Mouse (Mus musculus) lung, postnatal 4 days (tissue): ENCODE measurements at regions not wholly inside any gene's neighbourhood (a gene's known extent, or its start where the extent isn't known, plus 50 kb on each side); places are given as distances from the start of the nearest gene placed in this dataset.

ENCODE experiments used
- DNase-seq, 2 experiments: peaks; one replicate each; pipeline ENCODE4 v3.0.0; 2021

- DNase-seq = no peak
Measured at GRCm38 (mm10) chr14:80083724-80084123, 99.8 kb downstream of the Olfm4 start.

DNA sequence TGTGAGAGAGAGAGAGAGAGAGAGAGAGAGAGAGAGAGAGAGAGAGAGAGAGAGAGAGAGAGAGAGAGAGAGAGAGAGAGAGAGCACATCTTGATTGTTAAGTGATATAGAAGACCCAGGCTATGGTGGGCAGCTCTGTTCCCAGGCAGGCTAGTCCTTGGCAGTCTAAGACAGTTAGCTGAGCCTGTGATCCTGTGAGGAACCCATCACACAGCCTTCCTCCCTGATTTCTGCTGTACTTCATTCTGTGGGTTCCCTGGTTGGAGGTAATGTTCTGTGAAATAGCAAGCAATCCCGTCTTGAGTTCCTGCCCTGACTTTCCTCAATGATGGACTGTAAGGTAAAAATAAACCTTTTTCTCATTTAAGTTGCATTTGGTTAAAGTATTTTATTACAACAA lies 113.4 kb downstream of the Olfm4 start:
- no peak for DNase-seq

DNA sequence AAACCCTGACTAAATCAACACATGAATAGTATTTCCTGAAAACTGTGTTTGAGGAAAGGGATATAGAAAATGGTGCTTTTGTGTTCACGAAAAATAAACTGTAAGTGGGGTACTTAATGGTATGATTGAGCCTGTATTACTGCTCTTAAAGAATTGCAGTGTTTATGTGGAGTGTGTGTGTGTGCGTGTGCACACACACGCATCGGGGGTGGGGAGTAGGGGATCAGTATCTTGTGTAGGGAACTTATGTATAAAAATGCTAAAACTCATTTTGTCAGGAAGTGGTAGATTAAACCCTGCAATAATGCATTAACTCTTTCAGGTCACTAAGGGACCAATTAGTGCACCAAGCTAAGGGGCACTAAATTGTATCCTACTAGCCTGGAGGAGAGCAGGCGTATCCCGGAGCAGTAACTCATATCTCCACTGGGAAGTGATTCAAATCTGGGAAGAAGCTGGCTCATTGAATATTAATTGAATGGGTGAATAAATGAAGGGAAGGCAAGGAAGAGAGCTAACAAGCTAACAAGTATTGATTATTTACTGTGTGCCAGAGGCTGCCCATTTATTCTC lies 129.3 kb downstream of the Olfm4 start:
- no peak for DNase-seq

DNA sequence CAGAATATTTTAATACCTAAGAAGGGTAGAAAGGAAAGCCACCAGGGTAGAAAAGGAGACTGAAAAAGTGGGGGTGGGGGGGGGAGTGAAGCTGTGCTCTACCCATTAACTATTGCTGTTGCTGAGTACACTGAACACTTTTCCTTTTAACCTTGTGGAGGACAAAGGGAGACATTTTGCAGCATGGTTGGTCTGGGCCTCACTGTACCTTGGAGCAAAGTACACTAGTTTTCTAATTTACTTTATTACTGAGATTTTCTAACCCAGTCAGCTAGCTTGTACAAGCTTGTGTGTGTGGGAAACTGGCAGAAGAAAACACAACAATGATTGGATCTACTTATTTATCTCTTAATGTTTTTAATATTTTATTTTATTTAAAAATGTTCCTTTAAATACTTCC lies 130.4 kb downstream of the Olfm4 start:
- no peak for DNase-seq

DNA sequence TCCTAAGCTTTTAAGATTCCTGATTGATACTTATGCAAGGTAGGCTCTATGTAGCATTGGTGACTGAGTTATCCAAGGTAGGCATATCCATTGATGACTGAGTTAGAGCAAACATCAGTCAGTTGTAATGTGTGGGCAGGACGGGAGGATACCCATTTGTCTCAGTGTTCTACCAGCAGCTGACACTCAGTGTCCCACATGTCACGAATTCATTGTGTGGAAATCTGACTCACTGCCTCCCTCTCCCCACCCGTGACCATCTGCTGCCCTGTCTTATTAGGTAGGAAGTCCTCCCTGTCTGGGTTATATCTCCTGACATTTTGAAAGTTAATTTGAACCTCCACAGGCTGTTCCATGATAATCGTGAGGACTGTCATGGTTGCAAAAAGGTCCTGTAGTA lies 141.3 kb downstream of the Olfm4 start:
- no peak for DNase-seq

- no peak for DNase-seq
Measured at GRCm38 (mm10) chr14:80128181-80128580, 144.3 kb downstream of the Olfm4 start.

- no peak for DNase-seq
Measured at GRCm38 (mm10) chr14:80137541-80137940, 153.7 kb downstream of the Olfm4 start.

GRCm38 (mm10) chr14:80138991-80139791 lies 155.3 kb downstream of the Olfm4 start:
- no peak for DNase-seq

DNA sequence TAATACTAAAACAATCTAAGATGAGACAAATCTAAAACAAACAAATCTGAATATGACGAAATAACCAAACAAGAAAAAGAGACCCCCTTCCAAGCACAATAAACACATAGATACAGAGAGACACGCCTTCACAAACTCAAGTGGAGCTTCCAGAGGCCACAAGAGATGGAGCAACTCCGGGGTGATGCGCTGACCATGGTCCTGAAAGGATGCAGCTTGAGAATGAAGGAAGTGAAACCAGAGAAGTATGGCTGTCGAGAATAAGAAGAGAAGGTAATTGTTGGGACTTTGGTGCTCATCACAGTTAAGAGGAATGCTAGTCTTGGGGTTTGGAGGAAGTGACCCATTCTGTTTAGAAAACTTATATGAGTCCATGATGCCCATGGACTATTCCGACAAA lies 173.1 kb downstream of the Olfm4 start:
- DNase-seq = peak; percentile 10 to 22

DNA sequence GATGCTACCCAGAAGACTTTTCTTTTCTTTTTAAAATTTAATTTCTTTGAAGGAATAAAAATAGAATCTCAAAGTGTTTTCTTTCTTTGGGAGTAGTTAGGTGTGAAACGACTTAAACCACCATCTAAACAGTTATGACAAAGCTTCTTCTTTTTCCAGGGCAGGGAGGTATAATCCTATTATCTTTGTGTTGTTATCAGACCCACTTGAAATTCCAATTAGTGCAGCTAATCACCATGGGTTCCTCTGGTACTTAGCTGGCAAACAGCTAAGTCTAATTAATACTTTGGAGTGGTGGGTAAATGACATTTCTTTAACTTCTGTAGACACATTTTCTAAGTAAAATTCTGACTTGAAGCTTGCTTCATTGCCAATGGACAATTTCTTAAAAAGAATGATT lies 185.3 kb downstream of the Olfm4 start:
- no peak for DNase-seq

DNA sequence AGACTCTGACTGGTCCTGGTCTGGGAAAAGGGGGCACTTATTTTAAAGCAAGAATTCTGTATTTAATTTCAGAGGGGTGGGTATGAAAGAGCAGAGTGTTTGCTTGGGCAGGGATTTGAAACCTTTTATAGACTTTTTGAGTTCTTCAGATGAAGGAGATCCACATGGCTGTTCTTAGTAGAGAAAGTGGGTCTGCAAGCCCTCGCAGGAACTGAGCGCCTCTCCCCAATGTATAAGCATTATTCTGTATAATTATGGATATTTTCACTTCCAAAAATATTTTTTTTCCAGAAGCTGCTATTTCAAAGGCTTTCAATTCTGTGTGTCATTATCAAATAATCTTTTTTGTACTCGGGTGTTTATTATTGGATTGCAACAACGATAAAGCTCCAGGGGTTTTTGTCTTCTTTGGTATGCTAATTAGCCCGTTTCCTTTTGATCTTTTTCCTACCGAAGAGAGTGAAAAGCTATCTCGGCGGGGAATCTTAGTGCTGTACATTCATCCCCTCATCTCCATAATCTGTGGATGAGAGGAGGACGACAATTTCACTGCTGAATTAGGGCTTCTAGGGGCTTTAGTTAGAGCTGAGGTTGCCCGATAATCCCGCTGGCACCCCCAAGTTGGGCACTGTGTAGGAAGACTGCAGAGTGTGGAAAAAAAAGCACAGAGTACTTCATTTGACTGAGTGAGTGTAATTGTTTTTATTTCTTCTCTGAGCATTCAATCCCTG lies 186.7 kb downstream of the Olfm4 start:
- DNase-seq = no peak

DNA sequence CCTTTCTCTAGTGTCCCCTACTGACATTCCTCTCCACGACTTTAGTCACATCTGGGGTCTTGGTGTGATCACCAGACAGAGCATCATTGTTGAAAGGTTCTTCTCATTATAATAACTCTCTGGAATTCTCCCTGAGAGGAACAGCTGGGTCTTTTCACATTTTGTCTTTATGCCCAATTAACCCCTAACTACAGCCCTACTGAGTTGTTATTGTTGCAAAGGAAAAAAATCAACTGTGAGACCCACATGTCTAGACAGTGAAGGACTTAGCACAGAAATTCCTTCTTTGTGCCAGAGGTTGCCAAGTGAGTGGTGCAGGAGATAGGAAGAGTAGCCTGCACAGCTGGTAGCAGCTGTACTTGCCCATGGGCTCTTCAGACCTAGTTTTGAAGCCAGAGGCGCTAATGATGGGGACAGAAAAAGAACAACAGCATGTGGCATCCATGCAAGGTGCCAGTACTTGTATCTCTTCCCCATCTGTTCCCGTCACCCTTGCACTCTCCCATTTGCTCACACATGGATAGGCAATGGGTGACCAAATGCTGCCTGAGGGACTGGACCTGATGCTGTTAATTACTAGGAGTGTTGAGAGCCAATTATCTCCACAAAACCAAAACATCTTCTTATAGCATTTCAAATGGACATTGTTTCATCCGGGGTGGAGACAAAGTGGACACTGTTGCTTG lies 189.1 kb downstream of the Olfm4 start:
- DNase-seq = no peak

DNA sequence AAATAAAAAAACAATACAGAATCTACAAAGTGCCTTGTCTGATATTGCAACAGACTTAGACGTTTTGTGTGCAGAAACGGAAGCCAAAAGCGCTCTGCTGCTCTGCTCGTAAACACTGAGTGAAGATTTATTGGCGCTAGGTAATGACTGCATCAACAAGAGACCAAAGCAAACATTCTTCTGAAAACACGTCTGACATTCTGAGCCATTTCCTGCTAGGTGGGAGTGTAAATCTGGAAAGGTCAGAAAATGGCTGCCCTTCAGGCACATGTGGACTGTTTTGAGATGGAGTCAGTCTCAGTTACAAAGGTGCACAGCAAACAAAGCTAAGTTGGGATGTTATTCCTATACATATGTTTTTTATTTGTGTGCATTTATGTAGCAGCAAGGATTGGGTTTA lies 192.6 kb downstream of the Olfm4 start:
- DNase-seq = no peak

DNA sequence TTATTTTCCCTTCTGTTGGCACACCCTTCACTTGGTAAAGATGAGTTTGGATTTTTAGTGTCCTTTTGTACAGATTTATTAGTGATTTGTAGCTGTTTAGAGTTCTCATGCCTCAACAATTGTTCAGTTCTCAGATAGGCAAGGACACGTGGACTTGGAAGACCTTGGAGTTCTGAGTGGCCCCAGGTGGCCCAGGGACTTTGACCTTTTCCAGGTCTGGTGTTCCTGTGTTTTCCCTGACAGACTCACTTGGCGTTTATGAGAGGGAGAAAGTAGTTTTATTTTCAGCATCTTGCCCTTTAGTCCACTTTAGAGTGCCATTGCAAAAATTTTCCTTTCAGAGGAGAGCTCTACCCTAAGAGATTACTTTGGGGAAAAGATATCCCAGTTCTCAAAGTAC lies 211.2 kb downstream of the Olfm4 start:
- no peak for DNase-seq

DNA sequence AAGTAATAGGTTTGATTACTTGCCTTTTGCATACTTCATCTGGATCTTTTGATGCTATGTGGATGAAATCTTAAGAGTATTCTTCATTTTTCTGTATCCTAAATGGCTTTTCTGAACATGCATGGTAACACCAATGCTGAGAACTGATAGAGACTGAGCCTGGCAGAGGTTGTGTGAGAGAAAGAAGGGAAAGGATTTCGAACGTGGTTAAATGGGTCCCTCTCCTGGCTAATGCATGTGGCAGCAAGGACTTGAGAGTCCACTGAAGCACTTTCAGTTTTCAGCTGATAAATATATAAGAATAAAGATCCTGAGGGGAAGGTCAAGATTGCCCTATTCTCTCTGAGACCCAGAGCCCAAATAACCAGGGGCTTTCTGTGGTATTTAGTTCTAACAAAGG lies 229.0 kb downstream of the Olfm4 start:
- no peak for DNase-seq

- DNase-seq = no peak
Measured at GRCm38 (mm10) chr14:80213666-80214065, 229.8 kb downstream of the Olfm4 start.

DNA sequence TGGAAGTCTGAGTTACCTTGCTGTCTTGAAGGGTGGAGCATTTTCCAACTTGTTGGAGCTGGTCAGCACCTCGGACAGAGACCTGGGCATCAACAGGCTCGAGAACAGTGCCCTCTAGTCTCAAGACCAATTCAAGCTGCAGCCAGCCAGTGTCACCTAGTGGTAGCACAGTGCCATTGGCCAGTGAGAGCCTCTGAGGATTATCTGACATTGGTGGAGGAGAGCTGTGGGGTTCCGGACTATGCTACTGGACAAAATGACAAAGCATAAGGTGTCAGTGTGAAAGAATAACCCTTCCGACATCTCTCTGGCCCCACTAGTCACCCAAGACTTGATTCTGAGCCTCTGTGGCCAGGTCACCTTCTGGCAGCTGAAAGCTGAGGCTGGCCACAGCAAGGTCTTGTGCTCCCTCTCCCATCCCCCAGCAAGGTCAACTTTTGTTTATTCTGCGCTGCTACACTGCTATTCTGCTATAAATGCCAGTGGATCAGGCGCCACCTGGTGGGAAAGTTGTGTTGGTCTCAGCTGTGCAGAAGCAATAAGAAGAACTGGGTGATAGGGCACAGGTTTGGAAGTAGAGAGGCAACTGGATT lies 232.2 kb downstream of the Olfm4 start:
- peak; percentile 59 to 63 for DNase-seq

DNA sequence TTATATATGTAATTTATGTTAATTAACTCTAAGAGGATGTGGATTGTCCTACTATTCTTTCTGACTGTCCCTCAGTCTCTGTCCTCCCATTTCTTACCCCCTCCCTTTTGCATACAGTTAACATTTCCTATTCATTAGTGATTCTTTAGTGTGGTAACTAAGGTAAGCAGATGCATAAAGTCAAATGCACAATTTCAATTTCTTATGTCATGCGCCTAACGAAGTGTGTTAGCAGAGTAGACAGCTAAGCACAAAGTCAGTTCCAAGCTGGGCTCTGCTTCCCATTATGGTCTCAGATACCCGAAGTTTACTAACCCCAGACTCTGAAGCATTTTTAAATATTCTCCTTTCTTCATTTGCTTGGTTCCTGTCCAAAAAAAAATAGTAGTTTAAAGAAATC lies 248.2 kb downstream of the Olfm4 start:
- no peak for DNase-seq

- DNase-seq = no peak
Measured at GRCm38 (mm10) chr14:80232976-80233375, 249.1 kb downstream of the Olfm4 start.

DNA sequence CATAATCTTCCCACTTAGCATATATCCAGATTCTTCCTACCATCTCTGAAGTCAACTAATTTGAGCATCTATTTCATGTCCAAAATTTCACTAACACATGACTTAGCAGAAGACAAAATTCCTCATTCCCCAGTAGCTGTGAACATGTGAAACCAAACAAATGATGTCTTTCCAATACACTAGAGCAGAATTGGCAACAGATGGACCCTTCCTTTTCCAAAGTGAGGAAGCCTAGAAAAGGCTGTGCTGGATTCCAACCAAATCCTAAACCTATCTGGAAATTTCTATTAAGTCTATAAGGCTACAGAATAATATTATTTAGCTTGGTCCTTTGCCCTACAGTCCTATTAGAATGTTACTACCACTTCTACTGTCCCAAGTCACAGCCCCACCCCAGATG lies 253.3 kb downstream of the Olfm4 start:
- DNase-seq = no peak

DNA sequence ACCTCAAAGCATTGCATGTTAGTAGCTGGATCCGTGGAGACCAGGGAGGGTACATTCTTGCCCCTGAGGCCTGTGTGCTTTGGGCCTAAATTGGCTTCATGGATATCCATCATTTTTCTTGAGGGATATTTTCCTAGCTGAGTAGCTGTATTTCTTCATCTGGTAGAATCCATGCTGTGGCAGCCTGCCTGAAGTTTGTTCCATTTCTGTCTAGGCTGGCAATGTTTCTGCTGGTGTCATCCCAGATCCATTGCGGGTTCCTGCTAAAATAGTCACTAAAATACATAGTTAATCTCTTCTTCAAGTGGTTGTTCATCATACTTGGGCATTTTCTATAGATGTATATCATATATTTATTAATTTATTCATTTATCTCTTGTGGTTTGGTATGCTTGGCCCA lies 253.7 kb downstream of the Olfm4 start:
- DNase-seq = no peak

- DNase-seq = no peak
Measured at GRCm38 (mm10) chr14:80244640-80245302, 260.9 kb downstream of the Olfm4 start.

- DNase-seq = peak in 1 of 2 experiments; percentile 5
Measured at GRCm38 (mm10) chr14:80247575-80247974, 263.7 kb downstream of the Olfm4 start.
